Mouse (Mus musculus) retina, postnatal 1 day (tissue): ENCODE data around the gene Scrn2.

Experiments used
- DNase-seq: peaks from one replicate; pipeline ENCODE4 v3.0.0-alpha.2; 2012

Scrn2 gene

GRCm38 (mm10) chr11:97018583-97019344, 11.0 kb upstream of the Scrn2 start:
- no peak for DNase-seq

DNA sequence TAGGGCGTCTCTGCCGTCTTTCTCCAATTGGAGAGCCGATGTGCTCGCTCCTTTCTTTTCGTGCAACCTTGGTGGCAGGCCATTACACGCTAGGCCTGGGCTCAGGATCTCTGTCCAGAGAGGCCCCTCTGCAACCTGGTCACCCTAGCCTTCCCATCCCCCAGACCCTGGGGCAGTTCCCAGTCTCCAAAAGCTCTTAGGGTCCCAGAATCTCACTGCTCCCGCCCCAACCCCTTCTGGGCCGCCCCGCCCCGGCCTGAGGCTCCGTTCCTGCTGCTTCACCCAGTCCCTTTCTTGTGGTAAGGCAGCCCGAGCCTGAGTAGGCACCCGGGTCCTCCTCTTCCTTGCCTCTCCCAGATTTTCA, 10.4 kb upstream of the Scrn2 start:
- no peak for DNase-seq

- DNase-seq = no peak
Measured at GRCm38 (mm10) chr11:97021121-97021765, 8.5 kb upstream of the Scrn2 start.

DNA sequence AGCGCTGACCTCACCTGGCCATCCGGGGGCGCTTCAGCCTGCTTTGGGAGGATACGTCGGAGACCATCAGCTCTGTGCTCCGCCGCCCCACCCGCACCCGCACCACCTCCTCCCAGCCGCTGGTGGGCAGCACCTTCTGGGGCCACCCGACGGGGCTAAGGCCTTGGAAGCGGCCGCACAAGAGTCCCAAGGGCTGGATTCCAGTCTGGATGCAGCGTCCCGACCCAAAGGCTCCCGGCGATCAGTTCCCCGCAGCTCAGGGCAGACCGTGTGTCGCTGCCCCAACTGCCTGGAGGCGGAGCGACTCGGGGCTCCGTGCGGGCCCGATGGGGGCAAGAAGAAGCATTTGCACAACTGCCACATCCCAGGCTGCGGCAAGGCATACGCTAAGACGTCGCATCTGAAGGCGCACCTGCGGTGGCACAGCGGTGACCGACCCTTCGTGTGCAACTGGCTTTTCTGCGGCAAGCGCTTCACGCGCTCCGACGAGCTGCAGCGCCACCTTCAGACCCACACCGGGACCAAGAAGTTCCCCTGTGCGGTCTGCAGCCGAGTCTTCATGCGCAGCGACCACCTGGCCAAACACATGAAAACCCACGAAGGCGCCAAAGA, 7.8 kb upstream of the Scrn2 start:
- peak; percentile 83 for DNase-seq

DNA sequence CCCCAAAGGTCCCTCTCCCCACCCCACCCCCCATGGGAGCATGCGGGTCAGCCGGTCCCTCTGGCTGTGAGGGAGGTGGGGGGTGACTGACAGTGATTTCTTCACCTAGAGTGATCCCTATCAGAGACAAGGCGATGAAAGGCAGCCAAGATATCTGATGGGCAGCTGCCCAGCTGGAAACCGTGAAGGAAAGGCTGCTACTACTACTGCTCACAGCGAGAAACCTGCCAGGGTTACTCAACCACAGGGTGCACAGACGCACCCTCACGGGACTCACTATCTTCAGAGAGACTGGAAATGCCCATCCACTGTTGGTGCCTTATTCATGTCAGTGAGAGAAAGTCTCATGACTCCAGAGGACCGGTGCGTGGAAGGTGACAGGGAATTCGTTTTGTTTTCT, 4.8 kb upstream of the Scrn2 start:
- DNase-seq = no peak

- peak; percentile 90 for DNase-seq
Measured at GRCm38 (mm10) chr11:97025721-97026344, 3.9 kb upstream of the Scrn2 start.

- no peak for DNase-seq
Measured at GRCm38 (mm10) chr11:97030426-97030825, 688 bp downstream of the Scrn2 start.

DNA sequence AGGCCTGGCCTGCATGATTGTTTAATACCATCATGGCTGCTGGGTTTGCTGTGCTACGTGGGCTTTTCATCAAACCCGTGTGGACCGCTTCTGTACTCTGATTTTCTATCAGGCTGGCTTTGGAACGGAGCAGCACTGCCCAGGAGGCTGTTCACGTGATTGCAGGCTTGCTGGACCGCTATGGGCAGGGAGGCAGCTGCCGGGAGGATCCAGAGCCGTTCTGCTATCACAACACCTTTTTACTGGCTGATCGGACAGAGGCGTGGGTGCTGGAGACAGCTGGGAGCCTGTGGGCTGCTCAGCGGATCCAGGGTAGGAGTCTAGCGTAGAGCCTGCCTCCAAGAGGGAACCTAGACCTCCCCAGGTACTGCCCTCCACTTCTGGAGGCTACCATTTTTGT, 2.2 kb downstream of the Scrn2 start:
- DNase-seq = no peak

DNA sequence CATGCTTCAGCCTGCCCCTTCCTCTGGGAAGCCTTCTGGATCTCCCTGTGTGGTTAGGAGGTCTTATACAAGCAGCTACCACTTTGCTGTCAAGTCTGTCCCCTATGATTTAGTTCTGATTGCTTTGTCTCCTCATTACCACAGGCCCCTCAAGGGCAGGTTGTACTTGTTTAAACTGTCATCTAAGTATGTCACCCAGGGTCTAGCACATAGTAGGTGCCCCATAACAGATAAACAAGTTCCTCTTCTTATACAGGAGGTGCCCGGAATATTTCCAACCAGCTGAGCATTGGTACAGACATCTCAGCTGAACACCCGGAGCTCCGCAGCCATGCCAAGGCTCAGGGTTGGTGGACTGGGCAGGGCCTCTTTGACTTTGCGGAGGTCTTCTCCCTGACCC, 2.8 kb downstream of the Scrn2 start:
- DNase-seq = no peak

DNA sequence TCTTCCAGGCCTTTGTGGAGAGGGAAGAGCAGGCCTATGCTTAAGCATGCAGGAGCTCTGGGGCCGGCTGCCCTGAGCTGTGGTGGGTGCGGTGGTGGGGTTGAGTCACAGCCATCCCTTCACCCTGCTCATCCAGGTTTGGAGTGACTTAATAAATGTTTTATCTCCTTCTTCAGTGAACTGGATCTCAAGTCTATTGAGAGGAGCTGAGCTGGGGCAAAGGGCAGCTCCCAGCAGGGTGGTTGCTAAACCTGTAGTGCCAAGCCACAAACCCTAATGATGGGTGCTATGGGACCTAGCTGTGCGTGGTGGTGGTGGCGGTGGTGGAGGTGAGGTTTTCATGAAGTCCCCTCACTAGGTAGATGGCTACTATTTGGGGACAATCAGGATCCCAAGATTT, 4.0 kb downstream of the Scrn2 start:
- no peak for DNase-seq

DNA sequence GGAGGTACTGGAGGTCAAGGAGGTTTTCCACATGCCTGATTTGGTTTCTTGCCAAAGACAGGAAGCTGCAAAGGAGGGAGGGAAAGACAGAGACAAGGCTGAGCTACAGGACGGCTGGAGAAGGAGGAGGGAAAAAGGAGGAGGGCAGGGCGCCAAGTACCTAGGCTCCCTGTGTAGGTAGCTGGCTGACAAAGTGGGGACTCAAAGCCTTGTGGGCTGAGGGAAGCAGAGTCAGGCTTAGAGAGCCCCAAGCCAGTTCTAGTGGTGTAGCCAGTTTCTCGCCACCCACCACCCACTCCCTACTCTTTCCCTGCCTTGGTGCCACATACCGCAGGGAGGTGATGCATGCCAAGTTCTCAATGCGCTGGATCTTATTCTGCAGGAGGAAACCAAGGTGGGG, 6.4 kb downstream of the Scrn2 start:
- no peak for DNase-seq

- DNase-seq = no peak
Measured at GRCm38 (mm10) chr11:97038881-97039280, 9.1 kb downstream of the Scrn2 start.

GRCm38 (mm10) chr11:97040301-97041021, 10.7 kb downstream of the Scrn2 start:
- no peak for DNase-seq

DNA sequence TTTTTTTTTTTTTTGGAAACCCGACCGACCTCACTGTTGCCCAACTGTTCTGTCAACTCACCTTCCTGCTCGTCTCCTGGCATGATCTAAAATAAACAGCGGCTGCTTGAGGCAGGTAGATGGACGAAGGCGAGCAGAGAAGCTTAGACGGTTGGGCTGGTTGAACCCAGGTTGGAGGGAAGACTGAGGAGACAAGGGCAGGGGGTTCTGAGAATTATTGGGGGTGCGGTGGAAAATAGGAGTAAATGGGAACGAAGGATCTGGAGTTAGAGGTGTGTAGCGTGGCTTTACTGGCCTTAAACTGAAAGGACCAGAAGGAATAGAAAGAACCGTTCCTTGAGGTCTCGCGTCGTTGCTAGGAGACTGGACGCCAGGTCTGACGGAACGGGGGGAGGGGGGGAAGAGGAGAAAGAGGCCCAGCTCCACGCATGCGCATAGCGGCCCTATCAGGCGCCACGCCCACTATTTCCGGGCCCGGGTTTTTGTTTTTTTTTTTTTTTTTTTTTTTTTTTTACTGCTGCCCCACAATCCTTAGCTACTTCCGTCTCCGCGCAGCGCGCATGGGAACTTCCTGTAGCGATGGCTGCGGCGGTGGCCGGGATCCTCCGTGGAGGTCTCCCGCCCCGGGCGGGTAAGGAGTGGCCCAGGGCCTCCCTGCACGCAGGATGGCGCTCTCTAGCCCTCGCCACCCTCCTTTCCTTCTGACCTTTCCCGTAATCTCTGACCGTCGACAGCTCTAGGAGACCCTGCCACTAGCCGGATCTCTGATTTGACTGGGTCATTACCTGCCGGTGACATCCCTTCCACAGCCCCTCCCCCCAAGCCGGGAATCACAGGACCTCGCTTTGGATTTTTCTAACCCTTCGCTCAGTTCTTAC, 11.5 kb downstream of the Scrn2 start, which contains the start of the genes Lrrc46 and Mrpl10:
Gene Lrrc46, minus strand, starts transcription at position 386 of the 878 bp plus-strand sequence.
Gene Mrpl10, plus strand, starts transcription at position 539 of the 878 bp plus-strand sequence.
- peak; percentile 98 for DNase-seq

DNA sequence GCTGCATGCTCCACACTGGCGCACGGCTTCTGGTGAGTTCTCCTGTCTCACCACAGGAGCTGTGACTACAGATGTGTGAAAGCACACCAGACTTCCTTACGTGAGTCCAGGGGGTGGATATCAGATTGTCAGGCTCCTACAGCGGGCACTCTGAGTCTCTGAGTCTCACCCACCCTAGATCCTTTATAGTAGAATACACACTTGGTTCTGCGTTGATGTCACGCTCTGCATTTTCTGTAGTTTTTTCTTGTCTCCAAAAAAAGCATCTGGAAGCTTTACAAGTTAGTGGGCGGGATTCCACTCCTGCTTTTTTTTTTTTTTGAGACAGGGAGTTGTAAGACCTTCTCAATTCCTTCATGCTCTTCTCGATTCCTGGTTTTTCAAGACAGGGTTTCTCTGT, 15.2 kb downstream of the Scrn2 start:
- no peak for DNase-seq

GRCm38 (mm10) chr11:97045861-97046260, 16.1 kb downstream of the Scrn2 start:
- DNase-seq = peak; percentile 32

DNA sequence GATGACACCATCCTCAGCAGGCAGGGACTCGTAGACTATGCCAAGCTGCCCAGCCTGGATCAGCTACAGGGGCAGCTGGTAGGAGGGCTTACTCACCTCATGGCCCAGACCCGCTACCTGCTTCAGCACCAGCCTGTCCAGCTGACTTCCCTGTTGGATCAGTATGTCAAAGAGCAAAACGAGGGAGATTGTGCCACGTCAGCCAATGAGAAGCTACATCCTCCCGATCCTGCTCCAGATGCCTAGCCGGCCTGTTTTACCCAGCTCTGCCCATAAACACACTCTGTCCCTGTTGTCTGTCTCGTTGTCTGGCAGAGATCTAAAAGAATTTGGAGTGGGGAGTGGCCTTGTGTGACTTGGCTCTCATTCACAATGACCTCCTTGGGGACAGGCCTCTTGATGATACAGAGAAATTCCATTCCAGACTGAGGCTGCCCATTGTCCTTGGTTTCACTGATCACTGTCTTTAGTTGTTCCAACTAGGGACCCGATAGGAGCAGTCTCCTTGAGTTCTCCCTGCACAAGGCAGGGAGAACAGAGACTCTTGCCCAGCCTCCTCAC, 18.4 kb downstream of the Scrn2 start:
- DNase-seq = no peak

DNA sequence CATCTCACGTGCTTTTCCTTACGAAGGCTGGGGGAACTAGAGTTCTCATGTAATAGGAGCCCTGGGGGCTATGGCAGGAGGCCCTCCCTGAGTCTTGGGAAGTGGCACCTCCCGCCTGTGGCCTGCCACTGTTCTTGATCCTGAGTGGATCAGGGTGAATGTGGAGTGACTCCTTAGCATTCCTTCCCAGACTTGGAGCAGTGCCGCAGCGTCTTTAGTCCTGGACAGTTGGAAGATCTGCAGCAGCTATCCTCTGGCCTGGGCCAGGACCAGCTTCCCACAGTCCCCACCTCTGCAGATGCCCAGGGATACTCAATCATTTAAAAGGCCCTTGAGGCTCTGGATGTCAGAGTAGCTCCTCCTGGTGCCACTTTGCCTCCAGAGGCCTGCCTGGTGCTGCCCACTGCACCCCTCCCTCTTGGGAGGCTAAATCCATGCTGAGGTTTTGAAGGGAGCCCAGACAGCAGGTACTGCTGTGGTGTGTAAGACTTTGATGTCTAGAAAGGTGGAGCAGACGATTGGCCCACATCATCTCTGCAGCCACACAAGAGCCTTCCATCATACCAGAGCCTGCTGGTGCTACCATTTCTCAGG, 19.9 kb downstream of the Scrn2 start:
- DNase-seq = no peak

DNA sequence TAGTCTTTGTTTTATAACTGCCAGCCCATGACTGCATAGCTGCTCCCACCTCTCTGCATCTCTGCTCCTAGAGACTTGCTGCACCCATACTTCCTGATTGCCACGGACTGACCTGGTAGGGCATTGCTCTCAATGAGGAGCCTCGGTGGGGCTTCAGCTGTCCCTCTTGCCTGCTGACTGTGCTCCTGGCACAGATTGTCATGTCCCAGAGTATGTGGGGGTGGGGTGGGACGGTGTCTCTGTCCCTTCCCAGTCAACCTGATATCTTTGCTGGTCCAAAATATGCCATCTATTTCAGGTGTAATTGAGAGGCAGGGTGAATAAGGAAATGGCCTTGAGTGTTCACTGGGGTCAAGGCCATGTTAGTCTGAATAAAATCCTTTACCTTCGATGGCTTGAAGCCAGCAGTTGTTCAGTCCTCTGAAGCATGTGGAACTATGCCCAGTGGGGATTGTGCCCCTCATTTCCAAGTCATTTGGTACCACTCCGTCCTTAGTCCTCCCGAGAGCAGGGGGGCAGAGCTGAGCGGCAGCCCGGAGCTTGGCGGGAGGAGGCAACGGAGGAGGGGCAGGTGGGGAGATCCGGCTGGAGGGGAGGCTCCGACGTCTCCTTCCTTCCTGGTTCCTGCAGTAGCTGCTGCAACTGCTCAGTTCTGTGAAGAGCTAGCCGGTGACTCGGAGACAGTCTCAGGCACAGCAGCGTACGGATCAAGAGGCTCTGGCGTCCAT, 20.6 kb downstream of the Scrn2 start, which contains the start of gene Osbpl7:
Gene Osbpl7, plus strand, starts transcription at position 413 of the 728 bp plus-strand sequence.
- peak; percentile 86 for DNase-seq

- DNase-seq = peak; percentile 28
Measured at GRCm38 (mm10) chr11:97050944-97051586, 21.3 kb downstream of the Scrn2 start.
